Mouse (Mus musculus): ENCODE data around the gene Rbpjl. TPM values are rescaled to one million over a fixed set of nuclear protein-coding genes. Genes with fewer than 3 reads are reported as not detected.

The Rbpjl gene
- polyA plus RNA-seq, 1 experiment = 0.24 TPM

DNA sequence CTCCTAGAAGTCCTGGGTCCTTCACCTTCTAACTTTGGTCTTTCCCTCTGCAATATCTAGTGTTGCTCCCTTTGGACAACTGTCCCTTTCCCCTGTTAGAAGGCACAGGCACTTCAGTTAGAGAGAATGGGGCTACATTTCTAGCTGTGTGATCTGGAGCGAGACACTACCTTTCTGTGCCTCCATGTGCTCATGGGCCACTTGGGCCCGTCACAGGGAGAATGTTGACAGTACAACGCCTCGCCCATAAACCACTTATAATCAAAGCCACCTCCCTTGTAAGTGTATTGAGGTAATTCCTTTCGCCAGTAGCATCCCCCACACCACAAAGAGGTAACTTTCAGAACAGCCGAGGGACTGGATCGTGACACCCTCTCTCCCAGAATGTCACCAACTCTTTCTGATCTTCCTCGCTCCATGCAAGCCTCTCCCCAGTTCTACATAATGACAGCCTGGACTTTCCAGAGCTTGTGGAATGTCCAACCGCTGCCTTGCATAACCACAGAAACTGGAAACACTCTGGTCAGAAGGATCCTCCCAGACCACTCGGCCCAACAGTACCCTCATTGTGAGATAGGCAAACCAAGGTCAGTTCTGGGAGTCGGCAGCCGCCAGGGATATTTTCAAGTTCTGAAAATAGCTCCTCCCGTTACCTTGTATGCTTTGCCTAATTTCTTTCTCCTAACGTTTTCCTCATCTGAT, 46.6 kb downstream of the Rbpjl start:
- no peak for DNase-seq
- 96% methylated on average over 14 of the region's 14 CpGs for WGBS
- Histone ChIP-seq H3K4me1 (replicated peaks; ENCODE audit: control insufficient read depth, insufficient read depth, low read length) (0 out of 2 replicates have a peak, but pooled peaks cover 3% of the 10 kb centered on the region), H3K36me3 (ENCODE audit: control insufficient read depth, insufficient read depth, low read length) (no peaks in the 10 kb centered on the region), H3K27ac (ENCODE audit: control insufficient read depth, insufficient read depth, low read length) (no peak overlapping the region), H3K27me3 (ENCODE audit: control insufficient read depth, insufficient read depth, low read length) (no peaks in the 10 kb centered on the region), H3K4me3 (ENCODE audit: control insufficient read depth, insufficient read depth, low read length) (no peak overlapping the region)
- TF ChIP-seq CTCF (IDR thresholded peaks at IDR 0.05; ENCODE audit: borderline replicate concordance, control insufficient read depth, extremely low read depth, insufficient read depth, low read length, poor library complexity) (no peak), POLR2A (IDR thresholded peaks at IDR 0.05; ENCODE audit: control insufficient read depth, extremely low read depth, insufficient read depth, low read length, poor library complexity) (no peak)

- Histone ChIP-seq H3K27ac (ENCODE audit: control insufficient read depth, insufficient read depth, low read length) (no peak overlapping the region), H3K4me3 (ENCODE audit: control insufficient read depth, insufficient read depth, low read length) (no peak overlapping the region), H3K27me3 (ENCODE audit: control insufficient read depth, insufficient read depth, low read length) (no peaks in the 10 kb centered on the region), H3K4me1 (replicated peaks; ENCODE audit: control insufficient read depth, insufficient read depth, low read length) (0 out of 2 replicates have a peak, but pooled peaks cover 3% of the 10 kb centered on the region), H3K36me3 (ENCODE audit: control insufficient read depth, insufficient read depth, low read length) (no peaks in the 10 kb centered on the region)
- no peak for TF ChIP-seq POLR2A (IDR thresholded peaks at IDR 0.05; ENCODE audit: control insufficient read depth, extremely low read depth, insufficient read depth, low read length, poor library complexity)
- no peak for DNase-seq
- WGBS = 53% methylated on average over 13 of the region's 13 CpGs
Observed at GRCm38 (mm10) chr2:164452000-164452676, 49.2 kb downstream of the Rbpjl start.

DNA sequence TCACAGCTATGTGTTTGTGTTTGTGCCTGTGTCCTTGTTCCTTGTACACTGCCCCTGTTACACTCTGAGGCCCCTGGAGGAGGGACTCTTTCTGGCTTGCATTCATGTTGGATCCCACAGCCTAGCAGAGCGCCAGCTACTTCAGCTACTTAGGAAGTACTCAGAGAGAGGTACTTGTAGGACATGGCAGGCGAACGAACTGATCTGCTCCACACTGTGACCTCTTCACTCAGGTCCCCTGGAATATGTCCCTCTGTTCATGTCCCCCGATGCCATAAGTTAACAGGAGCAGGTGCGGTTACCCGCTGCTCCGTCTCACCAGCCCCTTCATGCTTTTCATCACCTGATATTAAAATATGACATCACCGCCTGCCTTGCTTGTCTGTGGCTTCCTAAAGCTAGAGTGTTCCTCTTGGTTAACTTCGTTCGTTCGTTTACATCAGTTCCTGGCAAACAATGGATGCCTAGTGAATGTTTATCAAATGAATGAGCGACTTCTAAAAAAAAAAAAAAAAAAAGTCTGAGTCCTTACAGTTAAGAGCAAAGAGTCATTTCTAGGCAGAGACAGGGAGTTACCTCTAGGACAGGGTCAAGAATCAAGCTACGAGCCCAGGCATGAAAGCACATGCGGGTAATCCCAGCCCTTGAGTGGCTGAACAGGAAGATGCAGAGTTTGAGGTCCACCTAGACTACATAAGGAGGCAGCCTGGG, 50.3 kb downstream of the Rbpjl start:
- Histone ChIP-seq H3K27me3 (ENCODE audit: control insufficient read depth, insufficient read depth, low read length) (no peaks in the 10 kb centered on the region), H3K4me1 (replicated peaks; ENCODE audit: control insufficient read depth, insufficient read depth, low read length) (0 out of 2 replicates have a peak, but pooled peaks cover 3% of the 10 kb centered on the region), H3K36me3 (ENCODE audit: control insufficient read depth, insufficient read depth, low read length) (no peaks in the 10 kb centered on the region), H3K27ac (ENCODE audit: control insufficient read depth, insufficient read depth, low read length) (no peak overlapping the region), H3K4me3 (ENCODE audit: control insufficient read depth, insufficient read depth, low read length) (no peak overlapping the region)
- WGBS = 85% methylated on average over 14 of the region's 14 CpGs
- DNase-seq = no peak
- TF ChIP-seq POLR2A (IDR thresholded peaks at IDR 0.05; ENCODE audit: control insufficient read depth, extremely low read depth, insufficient read depth, low read length, poor library complexity) (no peak), CTCF (IDR thresholded peaks at IDR 0.05; ENCODE audit: borderline replicate concordance, control insufficient read depth, extremely low read depth, insufficient read depth, low read length, poor library complexity) (no peak)

- Histone ChIP-seq H3K36me3 (ENCODE audit: control insufficient read depth, insufficient read depth, low read length) (no peaks in the 10 kb centered on the region), H3K27me3 (ENCODE audit: control insufficient read depth, insufficient read depth, low read length) (no peaks in the 10 kb centered on the region), H3K4me1 (replicated peaks; ENCODE audit: control insufficient read depth, insufficient read depth, low read length) (0 out of 2 replicates have a peak, but pooled peaks cover 3% of the 10 kb centered on the region), H3K4me3 (ENCODE audit: control insufficient read depth, insufficient read depth, low read length) (no peak overlapping the region), H3K27ac (ENCODE audit: control insufficient read depth, insufficient read depth, low read length) (no peak overlapping the region)
- WGBS = 85% methylated on average over 7 of the region's 7 CpGs
- no peak for DNase-seq
- TF ChIP-seq CTCF (IDR thresholded peaks at IDR 0.05; ENCODE audit: borderline replicate concordance, control insufficient read depth, extremely low read depth, insufficient read depth, low read length, poor library complexity) (no peak), POLR2A (IDR thresholded peaks at IDR 0.05; ENCODE audit: control insufficient read depth, extremely low read depth, insufficient read depth, low read length, poor library complexity) (no peak)
Observed at GRCm38 (mm10) chr2:164453887-164454500, 51.1 kb downstream of the Rbpjl start.

- TF ChIP-seq POLR2A (IDR thresholded peaks at IDR 0.05; ENCODE audit: control insufficient read depth, extremely low read depth, insufficient read depth, low read length, poor library complexity) (no peak), CTCF (IDR thresholded peaks at IDR 0.05; ENCODE audit: borderline replicate concordance, control insufficient read depth, extremely low read depth, insufficient read depth, low read length, poor library complexity) (no peak)
- H3K36me3 ChIP-seq (ENCODE audit: control insufficient read depth, insufficient read depth, low read length) = no peaks in the 10 kb centered on the region
- H3K4me3 ChIP-seq (ENCODE audit: control insufficient read depth, insufficient read depth, low read length) = no peak overlapping the region
- H3K27me3 ChIP-seq (ENCODE audit: control insufficient read depth, insufficient read depth, low read length) = no peaks in the 10 kb centered on the region
- 0 out of 2 replicates have a peak, but pooled peaks cover 3% of the 10 kb centered on the region for H3K4me1 ChIP-seq (replicated peaks; ENCODE audit: control insufficient read depth, insufficient read depth, low read length)
- 75% methylated on average over 10 of the region's 10 CpGs for WGBS
- no peak overlapping the region for H3K27ac ChIP-seq (ENCODE audit: control insufficient read depth, insufficient read depth, low read length)
- DNase-seq = no peak
Observed at GRCm38 (mm10) chr2:164454846-164455245, 51.9 kb downstream of the Rbpjl start.
